20 mouse cellular contexts compared by ENCODE assay signal in genomic region chr1:93725665-93726064, GRCm38 (mm10). TPM values are rescaled to one million over a fixed set of nuclear protein-coding genes. Genes with fewer than 3 reads are reported as not detected.
DNase-seq lines count a peak whose midpoint lies in the region; ATAC-seq lines count a peak whose summit lies in the region.
"Had no signal": no experiment of that assay in that cellular context is flagged by ENCODE, and none has a peak within 500 bp of the region (broad histone marks: within the 10 kb centered on the region; RNA-seq: fewer than 3 reads in every experiment).

No protein-coding gene starts in this region.

- WGBS in hindbrain, embryonic 10.5 days: 86% methylated on average over 5 of the region's 5 CpGs
- 90% methylated on average over 5 of the region's 5 CpGs for WGBS in hindbrain, embryonic 12.5 days

- H3K36me3 ChIP-seq in hindbrain, embryonic 10.5 days: peaks cover 24% of the 10 kb centered on the region
- peaks cover 8% of the 10 kb centered on the region for H3K36me3 ChIP-seq in hindbrain, embryonic 12.5 days

- 0 out of 2 replicates have a peak overlapping the region, but pooled peaks have one; percentile 29 for H3K27ac ChIP-seq in hindbrain, embryonic 10.5 days
- H3K27ac ChIP-seq in hindbrain, embryonic 12.5 days: no peak overlapping the region
- H3K27ac ChIP-seq: embryonic facial prominence, embryonic 10.5 days; forebrain, embryonic 13.5 days; kidney, postnatal 0 days; layer of hippocampus, adult 2 months; limb, embryonic 15.5 days had no signal

- H3K9ac ChIP-seq in hindbrain, embryonic 12.5 days: no peak overlapping the region
- H3K9ac ChIP-seq: forebrain, embryonic 13.5 days; limb, embryonic 15.5 days had no signal

- peak; percentile 31 for ATAC-seq in frontal cortex, adult (ENCODE audit: low TSS enrichment)
- ATAC-seq in hindbrain, embryonic 12.5 days (ENCODE audit: low FRiP score): no peak
- ATAC-seq: forebrain, embryonic 13.5 days; hindbrain, embryonic 16.5 days; lung, postnatal 0 days had no signal

- H3K27me3 ChIP-seq in hindbrain, embryonic 10.5 days (ENCODE audit: insufficient read depth, poor library complexity, severe bottlenecking): no peaks in the 10 kb centered on the region
- H3K27me3 ChIP-seq in hindbrain, embryonic 12.5 days: no peaks in the 10 kb centered on the region
- H3K27me3 ChIP-seq: CH12.LX; forebrain, embryonic 13.5 days; limb, embryonic 15.5 days had no signal

- H3K4me3 ChIP-seq in hindbrain, embryonic 10.5 days: no peak overlapping the region
- no peak overlapping the region for H3K4me3 ChIP-seq in hindbrain, embryonic 12.5 days
- H3K4me3 ChIP-seq: embryonic facial prominence, embryonic 10.5 days; forebrain, embryonic 13.5 days; layer of hippocampus, adult 2 months; limb, embryonic 15.5 days had no signal

- no peak for DNase-seq in frontal cortex, adult 2 months (ENCODE audit: extremely low spot score in 1 of 2, low spot score in 1 of 2)
- no peak for DNase-seq in hindbrain, embryonic 10.5 days (ENCODE audit: low spot score)
- peak; percentile 85 for DNase-seq in adrenal gland, adult 2 months
- DNase-seq in urinary bladder, postnatal 25 days (ENCODE audit: low spot score): no peak
- DNase-seq in cerebellum, adult 11 months: no peak
- DNase-seq: cerebellum, adult 8-10 months; heart, postnatal 14 days; kidney, adult 11 months; right cerebral cortex, adult 18-20 months had no signal

- no peak overlapping the region for H3K4me2 ChIP-seq in hindbrain, embryonic 12.5 days (replicated peaks)
- H3K4me2 ChIP-seq: forebrain, embryonic 13.5 days; limb, embryonic 15.5 days; midbrain, embryonic 11.5 days had no signal

- 0 out of 2 replicates have a peak, but pooled peaks cover 4% of the 10 kb centered on the region for H3K4me1 ChIP-seq in hindbrain, embryonic 10.5 days (replicated peaks)
- no peaks in the 10 kb centered on the region for H3K4me1 ChIP-seq in hindbrain, embryonic 12.5 days
- H3K4me1 ChIP-seq: embryonic facial prominence, embryonic 10.5 days; forebrain, embryonic 13.5 days; limb, embryonic 15.5 days had no signal

- H3K9me3 ChIP-seq in hindbrain, embryonic 10.5 days: no peaks in the 10 kb centered on the region
- no peaks in the 10 kb centered on the region for H3K9me3 ChIP-seq in hindbrain, embryonic 12.5 days (replicated peaks)
- H3K9me3 ChIP-seq: embryonic facial prominence, embryonic 10.5 days; forebrain, embryonic 13.5 days; limb, embryonic 15.5 days had no signal

RNA-seq across cellular contexts. Expression of gene Atg4b, which starts 25.6 kb away (rescaled TPM):
- polyA plus RNA-seq in frontal cortex, adult 2 months (2012; rRNA removed): 49.9 and 50.6 TPM in 2 replicates
- 83.7 and 103 TPM in 2 replicates for polyA plus RNA-seq in hindbrain, embryonic 10.5 days (2016; fragmentation: Nextera tagmentation; extraction: Ambion mirVana)
- 106 and 110 TPM in 2 replicates for polyA plus RNA-seq in hindbrain, embryonic 12.5 days (2016; fragmentation: Nextera tagmentation; extraction: Ambion mirVana)
- total RNA-seq in adrenal gland, adult 2 months (2021): 10 to 100 TPM; 73.5 to 87.9 TPM
- polyA plus RNA-seq in adrenal gland, adult 2 months (2012; rRNA removed): 43.7 and 50.8 TPM in 2 replicates

RNA-seq across cellular contexts. Expression of gene Thap4, which starts 29.0 kb away (rescaled TPM):
- 34.8 and 38.4 TPM in 2 replicates for polyA plus RNA-seq in frontal cortex, adult 2 months (2012; rRNA removed)
- 40.7 and 48.8 TPM in 2 replicates for polyA plus RNA-seq in hindbrain, embryonic 10.5 days (2016; fragmentation: Nextera tagmentation; extraction: Ambion mirVana)
- polyA plus RNA-seq in hindbrain, embryonic 12.5 days (2016; fragmentation: Nextera tagmentation; extraction: Ambion mirVana): 39.5 and 39.9 TPM in 2 replicates
- total RNA-seq in adrenal gland, adult 2 months (2021): 10 to 100 TPM; 49.2 to 52.0 TPM
- 44.0 and 45.1 TPM in 2 replicates for polyA plus RNA-seq in adrenal gland, adult 2 months (2012; rRNA removed)

RNA-seq across cellular contexts. Expression of gene Bok, which starts 40.2 kb away (rescaled TPM):
- polyA plus RNA-seq in frontal cortex, adult 2 months (2012; rRNA removed): 48.4 and 53.9 TPM in 2 replicates
- polyA plus RNA-seq in hindbrain, embryonic 10.5 days (2016; fragmentation: Nextera tagmentation; extraction: Ambion mirVana): 38.7 and 41.6 TPM in 2 replicates
- 43.8 and 44.1 TPM in 2 replicates for polyA plus RNA-seq in hindbrain, embryonic 12.5 days (2016; fragmentation: Nextera tagmentation; extraction: Ambion mirVana)
- total RNA-seq in adrenal gland, adult 2 months (2021): 10 to 100 TPM in 1 of 2 experiments, 1 to 10 TPM in 1; 8.9 to 16.4 TPM
- 54.5 and 93.1 TPM in 2 replicates for polyA plus RNA-seq in adrenal gland, adult 2 months (2012; rRNA removed)
